Mouse (Mus musculus) WW6 (cell line): ENCODE measurements around the gene Pitx2.

ENCODE experiments used
- DNase-seq: peaks from one replicate; pipeline ENCODE4 v3.0.0-alpha.2; 2013; ENCODE audit warnings: low read depth, low spot score

Gene Pitx2

DNA sequence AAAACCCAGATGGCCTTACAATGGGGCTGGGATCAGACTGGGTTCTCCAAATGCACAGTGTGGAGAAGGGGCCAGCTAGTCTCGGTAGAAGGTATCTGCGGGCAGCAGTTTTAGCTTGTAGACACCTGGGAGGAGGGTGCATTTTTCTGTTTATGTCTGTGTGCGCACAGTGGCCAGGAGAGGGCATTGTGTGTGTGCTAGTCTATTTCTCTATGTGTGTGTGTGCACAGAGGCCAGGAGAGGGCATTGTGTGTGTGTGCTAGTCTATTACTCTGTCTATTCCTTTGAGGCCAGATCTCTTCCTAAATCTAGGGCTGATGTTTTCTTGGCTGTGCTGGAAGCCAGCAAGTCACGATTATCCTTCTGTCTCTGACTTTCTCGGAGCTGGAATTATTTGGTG is 58.8 kb downstream of the Pitx2 start:
- no peak for DNase-seq
